Mouse (Mus musculus) thymus, adult 2 months (tissue): ENCODE data around the gene Slc35a3.

Experiments
- CTCF ChIP-seq: fragments of 200-500 bp; IDR thresholded peaks from 2 replicates; pipeline ENCODE4 v1.5.1; 2012; ENCODE audit warnings: mild to moderate bottlenecking, control low read depth, low read length, moderate library complexity, borderline replicate concordance; ENCODE audit not compliant: control insufficient read depth, poor library complexity, insufficient read depth; ENCODE audit errors: extremely low read depth
- POLR2A ChIP-seq: fragments of 200-500 bp; IDR thresholded peaks from 2 replicates; pipeline ENCODE4 v1.6.1; 2012; ENCODE audit warnings: mild to moderate bottlenecking, low read length, control low read depth, moderate library complexity; ENCODE audit not compliant: control insufficient read depth, poor library complexity, insufficient read depth; ENCODE audit errors: extremely low read depth

DNA sequence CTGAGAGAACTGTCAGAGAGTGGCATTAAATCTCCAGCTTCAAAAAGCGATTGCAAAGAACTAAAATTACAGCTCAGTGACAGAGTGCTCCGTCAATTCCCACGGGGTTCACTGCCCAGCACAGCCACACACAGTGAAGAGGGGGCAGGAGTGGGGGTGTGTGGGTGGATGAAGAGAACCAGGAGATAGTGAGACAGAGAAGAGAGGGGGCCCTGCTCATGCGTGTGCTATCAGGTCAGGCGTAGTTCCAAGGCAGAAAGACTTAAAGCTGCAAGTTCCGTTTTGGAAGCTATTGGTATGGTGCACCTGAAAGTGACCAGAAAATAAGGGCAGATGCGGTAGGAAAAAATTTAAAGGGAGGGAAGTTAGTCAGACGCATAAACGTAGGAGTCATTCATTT is 1.7 kb downstream of the Slc35a3 start:
- TF ChIP-seq CTCF: no peak
- no peak for TF ChIP-seq POLR2A
